Mouse (Mus musculus): Measurements from ENCODE around the gene Mdfic.

- TF ChIP-seq POLR2A (IDR thresholded peaks at IDR 0.05; ENCODE audit: extremely low read depth, insufficient read depth, low read length) (no peak), CTCF (IDR thresholded peaks at IDR 0.05; ENCODE audit: low read depth, low read length) (no peak)
These were observed 9.8 kb upstream of the Mdfic start for GRCm38 (mm10) chr6:15710706-15711105.

Data from liver, adult 2 months (tissue).